8 mouse cellular contexts compared by ENCODE assay signal in genomic region chr9:75624983-75625555, GRCm38 (mm10). TPM values are rescaled to one million over a fixed set of nuclear protein-coding genes. Genes with fewer than 3 reads are reported as not detected.
A peak's percentile ranks its signal among the peaks of the same experiment; 100 is the strongest.
DNase-seq lines count a peak whose midpoint lies in the region; ATAC-seq and TF ChIP-seq lines count a peak whose summit lies in the region.

No protein-coding gene starts in this region.

- no peaks in the 10 kb centered on the region for H3K9me3 ChIP-seq in lung, postnatal 0 days (ENCODE audit: low read length)
- no peaks in the 10 kb centered on the region for H3K9me3 ChIP-seq in intestine, embryonic 15.5 days
- no peaks in the 10 kb centered on the region for H3K9me3 ChIP-seq in neural tube, embryonic 15.5 days (replicated peaks)

- H3K4me3 ChIP-seq in lung, postnatal 0 days (ENCODE audit: low read depth, low read length), result peak overlapping the region; percentile 70
- H3K4me3 ChIP-seq in intestine, embryonic 15.5 days (replicated peaks), result peak overlapping the region; percentile 69
- peak overlapping the region; percentile 75 for H3K4me3 ChIP-seq in neural tube, embryonic 15.5 days (replicated peaks)

- WGBS in lung, postnatal 0 days, result 14% methylated on average over 18 of the region's 18 CpGs
- WGBS in intestine, embryonic 15.5 days, result 16% methylated on average over 18 of the region's 18 CpGs
- WGBS in neural tube, embryonic 15.5 days, result 15% methylated on average over 18 of the region's 18 CpGs

- ATAC-seq in lung, postnatal 0 days, result no peak
- peak; percentile 34 for ATAC-seq in intestine, embryonic 15.5 days
- peak; percentile 23 for ATAC-seq in neural tube, embryonic 15.5 days (ENCODE audit: low FRiP score)

- no peaks in the 10 kb centered on the region for H3K27me3 ChIP-seq in lung, postnatal 0 days (replicated peaks; ENCODE audit: insufficient read depth, low read length)
- no peaks in the 10 kb centered on the region for H3K27me3 ChIP-seq in intestine, embryonic 15.5 days (replicated peaks)
- no peaks in the 10 kb centered on the region for H3K27me3 ChIP-seq in neural tube, embryonic 15.5 days (replicated peaks)

- H3K4me1 ChIP-seq in lung, postnatal 0 days (ENCODE audit: insufficient read depth, low read depth, low read length), result peaks cover 7% of the 10 kb centered on the region; the same call in 1 of the 2 replicates
- 0 out of 2 replicates have a peak, but pooled peaks cover 7% of the 10 kb centered on the region for H3K4me1 ChIP-seq in intestine, embryonic 15.5 days (replicated peaks)
- peaks cover 19% of the 10 kb centered on the region for H3K4me1 ChIP-seq in neural tube, embryonic 15.5 days

- H3K4me2 ChIP-seq in lung, postnatal 0 days (replicated peaks; ENCODE audit: low read depth, low read length), result peak overlapping the region; percentile 95
- peak overlapping the region; percentile 90 for H3K4me2 ChIP-seq in intestine, embryonic 15.5 days (replicated peaks)
- peak overlapping the region; percentile 90 for H3K4me2 ChIP-seq in neural tube, embryonic 15.5 days

- H3K27ac ChIP-seq in lung, postnatal 0 days (ENCODE audit: low read length), result peak overlapping the region; percentile 66; the same call in 1 of the 2 replicates
- H3K27ac ChIP-seq in intestine, embryonic 15.5 days, result peak overlapping the region; percentile 69
- peak overlapping the region; percentile 96 for H3K27ac ChIP-seq in neural tube, embryonic 15.5 days (replicated peaks)

- H3K36me3 ChIP-seq in lung, postnatal 0 days (ENCODE audit: insufficient read depth, low read length), result no peaks in the 10 kb centered on the region
- no peaks in the 10 kb centered on the region for H3K36me3 ChIP-seq in intestine, embryonic 15.5 days
- no peaks in the 10 kb centered on the region for H3K36me3 ChIP-seq in neural tube, embryonic 15.5 days

- peak overlapping the region; percentile 65 for H3K9ac ChIP-seq in lung, postnatal 0 days (replicated peaks; ENCODE audit: low read depth)
- peak overlapping the region; percentile 82 for H3K9ac ChIP-seq in intestine, embryonic 15.5 days
- peak overlapping the region; percentile 94 for H3K9ac ChIP-seq in neural tube, embryonic 15.5 days (replicated peaks)

- TF ChIP-seq CTCF in lung, postnatal 0 days (IDR thresholded peaks at IDR 0.05), result no peak

- peak; percentile 56 for DNase-seq in cerebellum, adult 11-12 months
- DNase-seq in cerebellum, postnatal 25 days, result no peak
- no peak for DNase-seq in lung, postnatal 0 days (ENCODE audit: low spot score)
- DNase-seq in lung, postnatal 36 days, result no peak
- DNase-seq in frontal cortex, postnatal 10 days (ENCODE audit: low spot score in 2 of 2), result no peak
- no peak for DNase-seq in retina, embryonic 14.5 days (ENCODE audit: low spot score)

- TF ChIP-seq EP300 in lung, postnatal 0 days (IDR thresholded peaks at IDR 0.05), result no peak

RNA-seq across cellular contexts. Expression of gene Lysmd2, which starts 0.5 kb away (rescaled TPM):
- polyA plus RNA-seq in lung, postnatal 0 days (2015; fragmentation: Nextera tagmentation; extraction: Ambion mirVana), result 26.1 and 29.9 TPM in 2 replicates
- 19.4 and 20.1 TPM in 2 replicates for polyA plus RNA-seq in intestine, embryonic 15.5 days (2015; fragmentation: Nextera tagmentation; extraction: Ambion mirVana)
- 33.8 and 39.5 TPM in 2 replicates for polyA plus RNA-seq in neural tube, embryonic 15.5 days (2015; fragmentation: Nextera tagmentation; extraction: Ambion mirVana)

RNA-seq across cellular contexts. Expression of gene Tmod2, which starts 13.9 kb away (rescaled TPM):
- polyA plus RNA-seq in lung, postnatal 0 days (2015; fragmentation: Nextera tagmentation; extraction: Ambion mirVana), result 10.6 and 11.3 TPM in 2 replicates
- 16.1 and 20.8 TPM in 2 replicates for polyA plus RNA-seq in intestine, embryonic 15.5 days (2015; fragmentation: Nextera tagmentation; extraction: Ambion mirVana)
- 252 and 283 TPM in 2 replicates for polyA plus RNA-seq in neural tube, embryonic 15.5 days (2015; fragmentation: Nextera tagmentation; extraction: Ambion mirVana)

RNA-seq across cellular contexts. Expression of gene Scg3, which starts 58.8 kb away (rescaled TPM):
- polyA plus RNA-seq in lung, postnatal 0 days (2015; fragmentation: Nextera tagmentation; extraction: Ambion mirVana), result 0.42 and 0.56 TPM in 2 replicates
- 9.3 and 9.5 TPM in 2 replicates for polyA plus RNA-seq in intestine, embryonic 15.5 days (2015; fragmentation: Nextera tagmentation; extraction: Ambion mirVana)
- 102 and 123 TPM in 2 replicates for polyA plus RNA-seq in neural tube, embryonic 15.5 days (2015; fragmentation: Nextera tagmentation; extraction: Ambion mirVana)

Comparison
In these comparisons a context has a peak if more than half of its experiments do, and no peak if none do; other contexts are left out.
1. RNA of gene Tmod2, which starts 13.9 kb away (polyA plus RNA-seq): 252 to 283 TPM in neural tube, embryonic 15.5 days; 16.1 to 20.8 TPM in intestine, embryonic 15.5 days and 10.6 to 11.3 TPM in lung, postnatal 0 days; every median in the first group is over 10 times any median in the second.
2. Peak in every context shown above with its lines, with median percentiles within 50 percentile points of each other: H3K27ac ChIP-seq, H3K4me2 ChIP-seq, H3K4me3 ChIP-seq and H3K9ac ChIP-seq.